Mouse (Mus musculus) liver, embryonic 16.5 days (tissue): ENCODE data around the gene Rnf187. TPM values are rescaled to one million over a fixed set of nuclear protein-coding genes. Genes with fewer than 3 reads are reported as not detected.
A peak's percentile ranks its signal among the peaks of the same experiment; 100 is the strongest.

Source experiments
- ATAC-seq: fragments of 200-750 bp; cut with Nextera tagmentation; 2 replicates; pipeline ENCODE4 v1.8.0; 2017; ENCODE audit warnings: low read depth, mild to moderate bottlenecking, moderate number of reproducible peaks, moderate library complexity
- H3K27ac ChIP-seq: fragments of 300-500 bp; sonication (generic); 2 replicates; pipeline ENCODE4 v1.5.1; 2014; ENCODE audit warnings: mild to moderate bottlenecking, low read length
- H3K27me3 ChIP-seq: fragments of 300-500 bp; sonication (generic); 2 replicates; pipeline ENCODE4 v1.6.1; 2014; ENCODE audit warnings: low read depth, low read length, mixed read lengths; ENCODE audit not compliant: control insufficient read depth, insufficient read depth
- H3K36me3 ChIP-seq: fragments of 300-500 bp; sonication (generic); 2 replicates; pipeline ENCODE4 v1.6.1; 2014; ENCODE audit warnings: mild to moderate bottlenecking; ENCODE audit not compliant: control insufficient read depth, insufficient read depth
- H3K4me1 ChIP-seq: fragments of 300-500 bp; sonication (generic); 2 replicates; pipeline ENCODE4 v1.6.1; 2014; ENCODE audit warnings: low read depth, low read length, mixed read lengths; ENCODE audit not compliant: control insufficient read depth
- H3K4me2 ChIP-seq: fragments of 300-500 bp; sonication (generic); 2 replicates; pipeline ENCODE4 v1.6.1; 2014; ENCODE audit warnings: low read depth, low read length, mixed read lengths
- H3K4me3 ChIP-seq: fragments of 300-500 bp; sonication (generic); 2 replicates; pipeline ENCODE4 v1.5.1; 2014; ENCODE audit warnings: low read depth, mild to moderate bottlenecking, low read length
- H3K9ac ChIP-seq: fragments of 300-500 bp; sonication (generic); 2 replicates; pipeline ENCODE4 v1.6.1; 2014; ENCODE audit warnings: low read depth, low read length
- H3K9me3 ChIP-seq: fragments of 300-500 bp; sonication (generic); replicated peaks from 2 replicates; pipeline ENCODE4 v1.6.1; 2016; ENCODE audit warnings: low read length; ENCODE audit not compliant: control insufficient read depth
- WGBS: fragments of 180-500 bp; shearing (Covaris S2); extraction: QIAGEN DNeasy Blood & Tissue Kit; methylation state at CpG from one replicate; pipeline ENCODE4 v1.1.7; 2014; ENCODE audit not compliant: insufficient replicate concordance; 5-methylcytosine and 5-hydroxymethylcytosine counted together
- polyA plus RNA-seq: library from polyadenylated mRNA; unstranded; fragments of >200 nt; fragmentation: Nextera tagmentation; extraction: Ambion mirVana; gene quantifications from 2 replicates; pipeline ENCODE4 v1.2.1, GENCODE M21; 2015

Rnf187 gene
- polyA plus RNA-seq, 1 experiment from 2014 or later, result 81.7 TPM

- H3K4me3 ChIP-seq, result peak overlapping the region; percentile 89
- H3K27me3 ChIP-seq, result peaks cover 3% of the 10 kb centered on the region
- H3K27ac ChIP-seq, result no peak overlapping the region
- no peaks in the 10 kb centered on the region for H3K9me3 ChIP-seq
- peaks cover 6% of the 10 kb centered on the region; the same call in 1 of the 2 replicates for H3K36me3 ChIP-seq
- 19% methylated on average over 6 of the region's 6 CpGs for WGBS
- H3K4me2 ChIP-seq, result peak overlapping the region; percentile 97
- H3K9ac ChIP-seq, result peak overlapping the region; percentile 97
- ATAC-seq, result no peak
- peaks cover 20% of the 10 kb centered on the region for H3K4me1 ChIP-seq
Observed at GRCm38 (mm10) chr11:58939088-58939439, 348 bp upstream of the Rnf187 start.

GRCm38 (mm10) chr11:58937909-58938308 is 807 bp downstream of the Rnf187 start:
- Histone ChIP-seq H3K9ac (peak overlapping the region; percentile 97), H3K4me3 (peak overlapping the region; percentile 89), H3K9me3 (no peaks in the 10 kb centered on the region), H3K4me2 (peak overlapping the region; percentile 97), H3K4me1 (peaks cover 20% of the 10 kb centered on the region), H3K27ac (peak overlapping the region; percentile 92), H3K36me3 (peaks cover 17% of the 10 kb centered on the region), H3K27me3 (no peaks in the 10 kb centered on the region)
- ATAC-seq, result no peak
- WGBS, result 2% methylated on average over 13 of the region's 13 CpGs

- Histone ChIP-seq H3K9me3 (no peaks in the 10 kb centered on the region), H3K36me3 (peaks cover 24% of the 10 kb centered on the region), H3K4me1 (peaks cover 37% of the 10 kb centered on the region), H3K27ac (no peak overlapping the region), H3K9ac (no peak overlapping the region), H3K27me3 (no peaks in the 10 kb centered on the region), H3K4me3 (no peak overlapping the region), H3K4me2 (no peak overlapping the region)
- 59% methylated on average over 4 of the region's 4 CpGs for WGBS
- no peak for ATAC-seq
Observed at GRCm38 (mm10) chr11:58931576-58931975, 7.1 kb downstream of the Rnf187 start.

GRCm38 (mm10) chr11:58930254-58930653 is 8.5 kb downstream of the Rnf187 start:
- H3K36me3 ChIP-seq, result peaks cover 19% of the 10 kb centered on the region
- H3K4me2 ChIP-seq, result no peak overlapping the region; the same call in 1 of the 2 replicates
- H3K9ac ChIP-seq, result 0 out of 2 replicates have a peak overlapping the region, but pooled peaks have one; percentile 19
- 27% methylated on average over 3 of the region's 3 CpGs for WGBS
- H3K4me3 ChIP-seq, result no peak overlapping the region
- peak overlapping the region; percentile 63 for H3K27ac ChIP-seq
- peak; percentile 53 for ATAC-seq
- no peaks in the 10 kb centered on the region for H3K27me3 ChIP-seq
- peaks cover 37% of the 10 kb centered on the region for H3K4me1 ChIP-seq
- no peaks in the 10 kb centered on the region for H3K9me3 ChIP-seq

- Histone ChIP-seq H3K27ac (peak overlapping the region; percentile 63), H3K9me3 (no peaks in the 10 kb centered on the region), H3K36me3 (peaks cover 19% of the 10 kb centered on the region), H3K27me3 (no peaks in the 10 kb centered on the region), H3K4me1 (peaks cover 37% of the 10 kb centered on the region), H3K4me3 (no peak overlapping the region), H3K4me2 (no peak overlapping the region), H3K9ac (peak overlapping the region; percentile 19)
- WGBS, result 52% methylated on average over 3 of the region's 3 CpGs
- ATAC-seq, result no peak
Observed at GRCm38 (mm10) chr11:58929641-58930040, 9.1 kb downstream of the Rnf187 start.

- Histone ChIP-seq H3K36me3 (peaks cover 18% of the 10 kb centered on the region), H3K4me3 (no peak overlapping the region), H3K9ac (no peak overlapping the region), H3K4me1 (peaks cover 37% of the 10 kb centered on the region), H3K27ac (no peak overlapping the region; the same call in 1 of the 2 replicates), H3K4me2 (no peak overlapping the region), H3K27me3 (no peaks in the 10 kb centered on the region), H3K9me3 (no peaks in the 10 kb centered on the region)
- ATAC-seq, result no peak
- 63% methylated on average over 4 of the region's 4 CpGs for WGBS
Observed at GRCm38 (mm10) chr11:58929055-58929454, 9.7 kb downstream of the Rnf187 start.

GRCm38 (mm10) chr11:58927790-58928651 is 10.7 kb downstream of the Rnf187 start:
- peak; percentile 76 for ATAC-seq
- Histone ChIP-seq H3K27ac (peak overlapping the region; percentile 74), H3K4me3 (peak overlapping the region; percentile 57), H3K36me3 (peaks cover 8% of the 10 kb centered on the region), H3K9ac (peak overlapping the region; percentile 62), H3K4me2 (peak overlapping the region; percentile 66), H3K27me3 (no peaks in the 10 kb centered on the region), H3K4me1 (peaks cover 37% of the 10 kb centered on the region), H3K9me3 (no peaks in the 10 kb centered on the region)
- WGBS, result 1% methylated on average over 20 of the region's 20 CpGs

GRCm38 (mm10) chr11:58927053-58927452 is 11.7 kb downstream of the Rnf187 start:
- H3K4me2 ChIP-seq, result 0 out of 2 replicates have a peak overlapping the region, but pooled peaks have one; percentile 66

GRCm38 (mm10) chr11:58926651-58927050 is 12.1 kb downstream of the Rnf187 start:
- no peak overlapping the region for H3K27ac ChIP-seq
- 61% methylated on average over 2 of the region's 3 CpGs for WGBS
- H3K4me1 ChIP-seq, result peaks cover 37% of the 10 kb centered on the region
- 0 out of 2 replicates have a peak, but pooled peaks have one; percentile 15 for ATAC-seq
- no peak overlapping the region for H3K4me2 ChIP-seq
- H3K4me3 ChIP-seq, result no peak overlapping the region
- no peaks in the 10 kb centered on the region for H3K27me3 ChIP-seq
- H3K9me3 ChIP-seq, result no peaks in the 10 kb centered on the region
- peaks cover 16% of the 10 kb centered on the region for H3K36me3 ChIP-seq
- no peak overlapping the region for H3K9ac ChIP-seq

More at GRCm38 (mm10) chr11:58927053-58927452, 11.7 kb downstream of the Rnf187 start:
- Histone ChIP-seq H3K27ac (peak overlapping the region; percentile 25), H3K4me3 (no peak overlapping the region), H3K27me3 (no peaks in the 10 kb centered on the region), H3K4me1 (peaks cover 37% of the 10 kb centered on the region), H3K9ac (no peak overlapping the region), H3K36me3 (peaks cover 16% of the 10 kb centered on the region), H3K9me3 (no peaks in the 10 kb centered on the region)
- ATAC-seq, result no peak
- 57% methylated on average over 2 of the region's 2 CpGs for WGBS
